Mouse (Mus musculus) layer of hippocampus, adult 9-11 months (tissue): ENCODE results near the gene Ptpn22.

ENCODE experiments used
- DNase-seq: peaks from one replicate; pipeline ENCODE4 v3.0.0; 2022

The Ptpn22 gene

GRCm38 (mm10) chr3:103927511-103927910 is 67.9 kb downstream of the Ptpn22 start:
- no peak for DNase-seq

- DNase-seq: peak; percentile 43
These were observed 85.4 kb downstream of the Ptpn22 start for GRCm38 (mm10) chr3:103944794-103945562.

- no peak for DNase-seq
These were observed 89.1 kb downstream of the Ptpn22 start for GRCm38 (mm10) chr3:103948666-103949065.

GRCm38 (mm10) chr3:103960622-103961021 is 101.0 kb downstream of the Ptpn22 start:
- DNase-seq: no peak
